Mouse (Mus musculus): Measurements from ENCODE around the gene Gm29776.

The Gm29776 gene

DNA sequence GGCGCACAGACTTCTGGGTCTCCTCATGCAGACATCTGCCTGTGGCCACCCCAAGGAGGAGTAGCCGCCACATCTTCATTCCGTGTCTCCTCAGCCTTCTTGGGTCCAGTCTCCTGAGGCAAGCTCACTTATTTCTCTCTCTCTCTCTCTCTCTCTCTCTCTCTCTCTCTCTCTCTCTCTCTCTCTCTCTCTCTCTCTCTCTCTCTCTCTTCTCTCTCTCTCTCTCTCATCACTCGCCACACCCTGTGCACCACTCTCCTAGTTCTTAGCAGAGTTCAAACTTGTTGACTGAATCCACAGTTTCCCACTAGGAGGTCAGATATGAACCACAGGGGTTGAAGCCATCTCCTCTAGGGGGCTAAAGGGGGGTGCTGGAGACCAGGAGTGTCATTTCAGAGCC is at the start of gene Gm29776:
TSS of gene Gm29776 (minus strand) at position 101 of the 400 bp plus-strand sequence.
- no peak for DNase-seq

DNA sequence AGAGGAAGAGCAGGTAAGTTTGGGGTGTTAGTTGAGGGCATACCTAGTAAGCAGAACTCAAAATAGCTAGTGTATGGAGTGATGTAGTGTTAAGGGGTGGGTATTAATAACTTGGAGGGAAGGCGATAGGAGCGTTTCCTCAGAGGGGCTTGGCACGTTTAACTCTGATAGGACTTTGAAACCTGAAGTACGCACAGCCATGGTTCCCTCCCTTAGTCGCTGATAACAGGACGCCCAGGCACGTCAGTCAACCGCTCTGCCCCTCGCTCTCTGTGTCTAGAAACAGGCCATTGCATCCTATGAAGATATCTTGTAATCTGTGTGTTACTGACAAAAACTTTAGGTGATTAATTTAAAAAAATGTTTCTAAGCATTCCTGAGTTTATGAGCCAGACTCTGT is 47.4 kb upstream of the Gm29776 start:
- DNase-seq = no peak

DNA sequence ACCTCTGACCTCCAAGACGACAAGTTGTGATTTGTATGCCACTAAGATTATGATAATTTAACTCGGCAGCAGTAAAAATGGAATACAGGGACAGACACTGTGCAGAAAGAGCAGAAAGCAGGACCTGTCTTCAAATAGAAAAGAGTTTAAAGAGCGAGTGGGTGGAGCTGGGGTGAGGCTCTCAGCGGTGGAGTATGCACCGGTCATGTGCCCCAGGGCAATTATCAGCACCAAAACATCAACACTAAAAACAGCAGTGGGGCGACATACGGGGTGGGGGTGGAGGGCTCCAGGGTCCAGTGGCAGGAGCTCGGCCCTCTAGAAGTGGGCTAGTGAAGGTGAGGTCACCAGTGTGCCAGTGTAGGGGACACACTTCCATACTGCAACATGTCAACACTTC is 45.8 kb upstream of the Gm29776 start:
- no peak for DNase-seq

DNA sequence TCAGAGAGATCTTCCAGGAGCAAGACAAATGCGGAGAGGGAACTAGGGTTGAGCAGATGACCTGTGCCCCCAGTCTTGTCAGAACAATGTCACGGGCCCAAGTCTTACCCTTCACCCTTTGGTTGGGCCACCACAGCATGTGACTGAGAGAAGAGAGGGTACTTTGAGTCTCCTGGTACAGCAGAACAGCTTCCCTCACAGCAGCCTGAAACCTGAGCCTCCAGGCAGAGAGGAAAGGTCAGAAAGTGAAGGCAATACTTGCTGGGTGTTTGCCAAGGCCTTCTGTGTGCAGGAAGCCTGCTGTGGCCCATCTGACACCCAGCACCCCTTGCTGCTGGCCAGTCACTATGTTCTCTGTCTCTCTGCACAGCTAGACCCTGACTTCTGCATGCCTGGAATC is 43.7 kb upstream of the Gm29776 start:
- DNase-seq = no peak

DNA sequence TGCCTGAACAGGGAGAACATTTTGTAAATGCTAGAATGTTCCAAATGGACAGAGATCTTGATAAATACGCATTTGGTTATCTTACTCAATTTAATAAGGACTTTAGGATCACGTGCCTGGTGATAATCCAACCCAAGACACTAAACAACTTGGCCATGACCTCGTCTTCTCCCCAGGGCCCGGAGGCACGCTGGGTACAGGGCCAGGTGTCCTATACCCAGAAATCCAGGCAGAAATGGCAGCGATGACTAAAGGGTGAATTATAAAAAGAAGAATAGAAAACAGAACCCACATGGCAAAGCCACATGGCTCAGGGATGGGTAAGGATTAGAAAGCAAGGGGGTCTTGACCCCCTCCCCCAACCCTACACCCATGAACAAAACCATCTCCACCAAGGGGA is 43.1 kb upstream of the Gm29776 start:
- no peak for DNase-seq

DNA sequence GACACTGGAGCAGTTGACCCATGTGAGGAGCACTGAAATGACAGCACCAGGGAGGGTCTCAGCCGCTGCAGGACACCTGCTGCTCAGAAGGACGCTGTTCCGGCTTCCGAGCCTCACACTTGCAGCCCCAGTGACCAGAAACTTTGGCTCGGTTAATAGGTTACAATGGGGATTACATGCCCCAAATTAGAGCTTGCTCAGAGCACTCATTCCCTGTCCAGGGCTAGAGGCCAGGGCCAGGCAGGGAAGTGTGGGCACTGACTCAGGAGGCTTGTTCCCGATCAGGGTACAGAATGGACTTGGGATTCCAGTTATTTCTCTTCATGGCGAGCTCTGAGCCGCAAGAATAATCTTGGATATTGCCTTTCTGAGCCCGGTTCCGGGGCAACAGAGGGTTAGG is 39.0 kb upstream of the Gm29776 start:
- peak; percentile 61 for DNase-seq

DNA sequence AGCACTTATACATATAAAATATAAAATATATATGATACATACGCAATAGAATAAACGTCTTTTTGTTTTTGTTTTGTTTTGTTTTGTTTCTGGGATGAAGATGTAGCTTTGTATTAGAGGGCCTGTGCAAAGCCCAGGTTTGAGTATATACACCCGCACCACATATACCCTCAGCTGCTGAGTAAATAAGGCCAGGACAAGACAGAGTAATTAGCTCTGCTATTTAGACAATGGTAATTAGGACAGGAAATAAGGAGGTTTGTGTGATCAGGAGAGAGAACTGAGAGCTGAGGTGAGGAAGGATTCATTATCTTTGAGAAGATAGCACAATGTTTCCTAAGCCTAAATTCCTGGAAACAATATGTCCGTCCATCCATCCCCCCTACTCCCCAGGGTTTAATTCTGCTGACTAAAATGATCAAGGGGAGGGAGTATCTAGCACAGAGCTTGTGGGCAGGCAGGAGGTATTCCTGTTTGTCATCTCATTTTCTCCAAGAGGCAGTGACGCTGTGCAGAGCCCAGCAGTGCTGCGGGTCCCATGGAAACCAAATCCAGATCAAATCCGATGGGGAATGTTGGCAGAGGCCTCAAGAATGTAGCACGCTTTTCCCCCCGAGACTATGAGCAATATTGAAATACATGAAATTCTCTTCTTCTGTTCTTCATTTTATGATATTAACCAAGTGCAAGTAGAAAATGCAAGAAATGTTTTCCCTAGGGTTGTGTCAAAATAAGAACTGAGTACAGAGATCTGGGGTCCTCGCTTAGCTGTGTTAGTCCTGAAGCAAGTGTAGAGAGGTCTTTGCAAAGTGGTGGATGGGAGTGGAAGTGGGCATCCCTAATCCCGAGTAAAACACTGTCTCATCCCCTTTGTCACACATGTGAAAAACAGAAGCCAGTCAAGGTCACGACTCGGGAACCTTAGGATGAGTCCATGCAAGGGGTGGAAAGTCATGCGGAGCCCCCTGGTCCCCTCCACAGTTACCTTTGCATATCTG is 38.2 kb upstream of the Gm29776 start:
- DNase-seq = no peak

DNA sequence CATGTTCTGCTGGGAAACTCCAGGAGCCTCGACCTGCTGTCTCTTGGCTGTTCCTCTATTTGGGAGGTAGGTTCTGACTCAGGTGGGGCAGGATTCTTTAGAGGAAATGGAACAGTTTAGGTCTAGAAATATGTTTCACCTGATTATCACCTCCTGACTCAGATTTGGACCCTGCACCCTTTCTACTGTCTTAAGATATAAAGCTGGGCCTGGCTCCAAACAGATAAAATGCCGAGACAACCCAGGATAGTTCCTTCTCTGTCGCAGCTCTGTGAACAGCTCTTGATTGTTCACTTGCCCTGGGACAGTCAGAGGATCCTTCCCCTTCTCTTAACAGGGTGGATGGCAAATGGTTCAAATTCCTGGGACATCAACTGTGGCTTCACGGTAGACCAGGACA is 36.6 kb upstream of the Gm29776 start:
- no peak for DNase-seq

DNA sequence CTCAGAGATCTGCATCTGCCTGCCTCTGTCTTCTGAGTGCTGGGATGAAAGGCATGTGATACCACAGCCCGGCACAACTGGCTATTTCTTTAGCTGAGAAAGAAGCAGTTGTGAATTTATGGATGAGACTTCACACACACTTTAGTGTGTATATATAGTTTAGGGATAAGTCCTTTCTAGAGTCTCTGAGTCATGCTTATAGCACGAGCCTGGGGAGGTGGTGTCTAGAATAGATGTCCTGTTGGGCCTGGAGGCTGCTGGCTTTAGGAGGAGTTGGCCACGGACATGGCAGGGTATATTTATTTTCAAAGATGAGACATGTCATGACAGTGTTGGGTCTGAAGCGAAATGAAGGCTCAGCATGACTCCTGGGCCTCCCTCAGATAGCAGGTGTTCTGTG is 35.4 kb upstream of the Gm29776 start:
- no peak for DNase-seq

DNA sequence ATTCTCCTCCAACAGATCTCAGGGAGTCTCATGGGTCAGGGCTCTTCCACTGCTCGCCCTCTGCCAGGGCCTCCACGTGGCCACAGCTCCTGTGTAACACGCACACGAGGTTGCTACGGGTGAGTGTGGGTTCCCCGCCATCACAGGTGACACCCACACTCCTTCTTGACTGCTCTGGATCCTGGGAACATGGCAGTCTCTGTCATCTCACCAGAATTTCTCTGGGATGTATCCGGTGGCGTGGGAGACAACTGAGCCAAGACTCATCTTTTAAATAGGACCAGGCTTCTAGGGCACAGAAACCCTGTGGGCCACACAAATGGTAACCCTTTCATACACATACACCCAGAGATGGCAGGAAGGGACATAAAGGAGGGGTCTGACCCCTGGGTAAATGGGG is 33.6 kb upstream of the Gm29776 start:
- DNase-seq = no peak

DNA sequence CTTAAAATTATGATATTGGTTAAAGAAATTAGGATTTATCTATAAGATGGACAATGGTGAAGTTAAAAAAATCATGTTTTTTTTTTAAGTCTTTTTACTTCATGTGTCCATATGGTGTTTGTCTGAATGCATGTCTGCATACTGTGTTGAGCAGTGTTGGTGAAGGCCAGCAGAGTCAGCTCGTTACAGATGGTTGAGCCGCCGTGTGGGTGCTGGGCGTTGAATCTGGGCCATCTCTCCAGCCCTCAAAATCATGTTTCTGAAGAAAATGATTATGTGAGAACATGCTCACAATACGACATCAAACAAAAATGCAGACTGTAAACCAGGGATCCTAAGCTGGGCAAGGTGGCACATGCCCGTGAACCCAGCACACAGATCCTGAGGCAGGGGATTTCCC is 31.7 kb upstream of the Gm29776 start:
- DNase-seq = peak; percentile 66

DNA sequence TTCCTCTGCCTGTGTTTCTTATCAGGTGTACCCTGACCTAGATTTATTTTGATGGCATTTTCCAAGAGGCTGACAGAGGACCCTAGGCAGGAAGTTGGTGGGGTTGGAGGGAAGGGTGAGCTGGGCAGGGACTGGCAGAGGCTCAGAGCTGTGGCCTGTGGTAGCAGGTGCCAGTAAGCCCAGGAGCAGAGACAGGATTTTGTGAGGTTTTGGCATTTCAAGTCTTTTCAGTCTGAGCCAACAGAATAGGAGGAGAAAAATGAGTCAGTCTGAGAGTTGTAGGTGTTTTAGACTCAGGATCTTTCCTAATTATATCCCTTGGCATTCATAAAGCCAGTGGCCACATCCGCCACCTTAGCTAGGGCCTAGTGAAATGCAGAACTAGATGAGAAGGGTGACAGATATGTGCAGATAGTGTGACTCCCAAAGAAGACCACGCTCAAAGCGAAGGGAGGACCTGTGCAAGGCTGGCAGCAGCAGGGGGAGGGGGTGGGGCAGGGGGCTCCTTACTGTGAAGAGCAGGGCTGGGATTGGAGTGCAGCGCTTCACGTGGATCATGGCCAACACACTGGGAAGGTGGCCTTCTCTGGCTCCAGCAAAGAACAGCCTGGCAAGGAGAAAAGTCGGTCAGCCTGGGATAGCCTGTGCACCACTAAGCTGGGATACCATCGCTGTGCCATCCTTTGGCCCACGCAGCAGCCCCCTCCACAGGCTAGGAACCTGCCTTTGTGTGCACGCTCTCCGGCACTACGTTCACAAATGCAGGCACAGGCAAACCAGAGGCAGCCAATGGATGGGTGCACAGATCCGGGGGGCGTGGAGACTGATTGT is 30.4 kb upstream of the Gm29776 start:
- DNase-seq = peak; percentile 62

DNA sequence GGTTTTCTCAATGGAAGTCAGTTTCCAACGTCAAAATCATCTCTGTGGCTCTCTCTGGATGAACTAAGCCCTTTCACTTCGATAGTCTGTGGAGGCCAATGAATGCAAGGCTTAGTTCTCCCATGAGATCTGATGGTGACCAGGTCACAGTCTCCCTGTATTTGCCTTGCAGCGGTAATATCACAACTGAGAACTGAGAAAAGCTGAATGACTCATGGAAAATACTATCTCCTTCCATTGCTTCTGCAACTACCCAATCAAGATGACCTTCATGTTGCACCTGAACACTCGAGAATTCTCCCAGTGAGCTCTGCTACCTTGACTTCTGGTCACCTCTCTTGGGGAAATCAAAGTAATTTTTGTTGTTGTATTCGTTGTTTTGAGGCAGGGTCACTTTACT is 28.9 kb upstream of the Gm29776 start:
- DNase-seq = no peak

DNA sequence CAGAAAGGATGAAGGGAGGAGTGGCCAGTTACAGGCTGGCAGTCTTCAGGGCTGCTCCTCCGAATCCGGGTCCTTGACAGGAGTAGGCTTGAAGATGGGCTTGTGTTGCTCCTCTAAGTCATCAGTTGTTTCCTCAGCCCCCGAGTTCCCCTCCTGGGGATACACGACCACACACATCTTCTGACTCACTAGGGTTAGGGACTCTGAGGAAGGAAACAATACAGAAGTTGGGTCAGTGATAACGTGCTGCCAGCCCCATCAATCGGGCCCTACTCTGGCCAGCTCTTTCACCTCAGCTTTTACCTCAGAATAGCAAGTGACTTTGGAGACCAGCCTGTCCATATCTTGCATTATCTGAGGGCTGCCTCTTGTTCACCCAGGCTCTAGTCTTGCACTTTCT is 25.4 kb upstream of the Gm29776 start:
- no peak for DNase-seq

DNA sequence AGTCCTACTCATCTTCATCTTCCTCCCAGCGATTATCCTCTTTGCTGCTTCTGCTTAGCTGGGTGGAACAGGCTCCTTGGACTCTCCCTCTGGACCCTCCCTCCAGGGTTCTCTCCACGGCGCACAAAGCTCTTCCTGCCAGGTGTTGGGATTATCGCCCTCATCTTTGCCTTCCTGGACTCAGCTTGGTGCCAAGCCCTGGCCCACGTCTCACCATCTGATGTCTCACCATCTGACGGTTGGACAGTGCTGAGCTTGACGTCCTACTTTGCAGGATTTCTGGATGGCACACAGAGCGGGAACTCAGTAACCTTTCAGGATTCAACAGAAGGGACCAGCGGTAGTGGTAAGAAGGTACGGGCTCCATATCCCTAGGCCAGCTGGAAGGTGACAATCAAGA is 23.1 kb upstream of the Gm29776 start:
- DNase-seq = peak; percentile 71

DNA sequence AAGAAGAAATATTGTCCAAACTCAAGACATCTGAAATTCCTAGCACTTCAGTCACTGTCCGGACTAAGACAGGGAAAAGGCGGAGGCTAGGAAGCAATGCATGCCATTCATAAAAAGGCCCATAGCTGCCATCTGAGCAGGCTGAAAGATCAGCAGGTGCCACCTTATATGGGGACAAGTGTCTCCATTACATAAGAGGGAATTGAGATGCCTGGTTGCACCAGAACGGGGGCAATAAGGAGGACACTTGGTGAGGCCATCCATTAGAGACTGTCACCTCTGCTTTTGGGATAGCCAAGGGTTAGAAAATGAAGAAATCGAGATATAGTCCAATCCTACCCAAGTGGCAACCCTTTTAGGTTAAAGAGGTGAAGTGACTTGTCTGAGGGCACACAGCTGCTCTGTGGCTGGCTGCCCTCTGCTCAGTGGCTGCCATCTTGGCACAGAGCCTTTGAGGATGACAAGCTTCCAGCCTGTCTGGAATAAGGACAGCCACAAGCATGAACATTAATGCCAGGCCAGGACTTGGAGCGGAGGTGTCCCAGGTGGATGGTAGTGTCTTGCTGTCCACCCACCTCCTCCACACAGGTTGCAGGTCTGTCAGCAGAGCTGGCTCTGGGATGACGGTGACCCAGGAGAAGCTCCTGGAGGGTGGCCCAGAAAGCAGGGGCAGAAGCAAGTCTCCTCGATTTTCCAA is 22.2 kb upstream of the Gm29776 start:
- DNase-seq = peak; percentile 75

DNA sequence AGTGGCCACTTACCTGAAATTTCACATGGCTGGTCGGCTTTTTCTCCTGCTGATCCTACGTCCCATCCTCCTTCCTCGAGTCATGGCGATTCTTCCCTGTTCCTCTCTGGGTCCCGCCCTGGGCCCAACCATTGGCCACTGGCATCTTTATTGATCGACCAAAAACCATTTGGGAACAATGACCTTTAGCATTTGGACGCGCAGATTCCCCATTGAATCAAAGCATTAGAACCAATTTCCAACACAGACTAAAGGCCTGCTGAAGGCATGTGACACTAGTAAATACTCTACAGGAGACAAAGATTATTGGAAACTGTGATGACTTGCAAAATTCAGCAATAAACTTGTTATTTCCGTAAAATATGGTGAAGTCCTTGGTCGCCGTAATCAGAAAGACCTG is 21.4 kb upstream of the Gm29776 start:
- DNase-seq = no peak

DNA sequence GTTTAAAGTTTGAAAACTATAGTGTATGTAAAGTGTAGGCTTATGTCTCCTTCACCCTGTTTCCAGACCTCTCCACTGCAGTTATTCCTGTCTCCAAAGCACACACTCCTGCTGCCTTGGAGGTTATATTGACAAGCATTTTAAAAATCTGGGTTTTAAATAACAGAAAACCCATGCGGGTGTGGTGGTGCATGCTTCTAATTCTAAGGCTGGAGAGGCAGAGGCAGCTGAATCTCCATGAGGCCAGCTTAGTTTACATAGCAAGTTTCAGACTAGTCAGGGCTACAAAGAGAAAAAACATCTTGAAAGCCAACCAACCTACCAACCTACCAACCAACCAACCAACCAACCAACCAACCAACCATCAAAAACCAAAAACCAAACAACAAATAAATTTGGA is 16.8 kb upstream of the Gm29776 start:
- no peak for DNase-seq

DNA sequence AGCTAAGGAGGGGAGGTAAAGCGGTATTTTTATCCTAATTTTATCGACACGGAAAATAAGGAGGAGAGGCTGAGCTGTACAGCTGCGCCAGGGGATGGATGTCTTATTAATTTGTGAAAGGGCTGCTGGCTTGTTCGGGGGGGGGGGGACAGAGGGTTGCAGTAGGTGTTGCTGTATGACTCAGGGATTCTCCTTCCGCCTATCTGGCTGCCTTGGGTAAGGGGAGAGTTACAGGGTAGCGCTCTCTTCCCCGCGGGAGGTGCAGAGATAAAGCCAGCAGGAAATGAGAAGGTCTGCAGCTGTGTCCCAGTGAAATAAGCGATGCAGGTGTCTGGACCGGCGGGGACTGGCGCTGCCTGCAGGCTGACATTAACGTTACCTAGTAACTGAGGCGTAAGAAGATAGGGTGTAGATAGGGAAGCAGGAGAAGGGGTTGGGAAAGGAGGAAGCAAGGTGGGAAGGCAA is 16.0 kb upstream of the Gm29776 start:
- no peak for DNase-seq

DNA sequence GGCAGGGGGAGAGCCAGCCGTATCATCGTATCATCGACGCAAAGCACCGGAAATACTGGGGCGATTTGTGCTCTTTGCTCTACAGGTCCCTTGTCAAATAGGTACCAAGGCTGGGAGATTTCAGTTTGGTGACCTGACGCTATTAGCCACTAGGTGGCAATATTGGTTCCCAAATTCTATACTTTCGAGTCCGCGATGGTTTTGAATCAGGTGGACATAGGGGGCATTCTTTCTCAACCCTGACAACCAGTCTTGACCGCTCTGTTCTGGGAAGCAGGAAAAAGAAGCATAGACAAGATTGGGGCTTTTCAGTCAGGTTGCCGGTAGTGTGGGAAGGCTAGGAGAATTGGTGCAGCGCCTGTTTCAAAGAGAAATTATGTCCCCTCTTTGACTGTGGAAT is 15.5 kb upstream of the Gm29776 start:
- peak; percentile 79 for DNase-seq

DNA sequence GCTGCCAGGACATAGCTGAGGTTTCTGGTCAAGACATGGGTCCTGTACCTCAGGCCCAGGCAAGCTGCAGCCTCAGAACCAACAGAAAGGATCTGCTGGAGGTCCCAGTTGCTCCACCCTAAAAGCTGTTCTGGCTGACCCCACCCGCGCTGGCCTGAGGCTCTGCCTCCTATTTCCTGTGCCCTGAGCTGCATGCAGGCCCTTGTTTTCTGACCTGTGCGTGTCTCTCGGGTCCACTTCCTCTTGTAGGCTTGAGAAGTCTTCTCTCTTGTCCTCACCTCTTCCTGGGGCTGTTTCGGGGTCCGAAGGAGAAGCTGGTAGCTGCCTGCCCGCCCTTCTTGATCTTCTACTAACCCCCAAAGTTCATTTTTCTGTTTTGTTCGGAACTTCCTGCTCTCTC is 14.2 kb upstream of the Gm29776 start:
- DNase-seq = no peak

DNA sequence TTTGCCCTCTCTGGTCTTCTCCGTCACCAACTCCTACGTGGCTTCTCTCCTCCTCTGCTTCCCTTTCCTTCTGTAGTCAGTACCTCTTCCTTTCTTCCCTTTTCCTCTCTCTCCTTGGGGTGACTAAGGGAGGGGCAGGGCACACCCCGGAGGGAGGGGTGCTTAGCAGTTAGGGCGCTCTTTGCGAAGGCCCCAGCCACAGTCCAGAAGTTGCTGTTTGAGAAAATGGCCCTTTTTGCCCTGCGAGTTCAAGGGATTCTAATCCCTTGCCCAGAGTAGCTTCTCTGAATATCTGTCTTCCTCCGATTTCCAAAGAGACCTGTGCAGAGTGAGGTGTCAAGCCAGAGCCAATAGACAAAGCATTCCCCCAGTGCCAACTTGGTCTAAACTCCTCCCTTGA is 13.4 kb upstream of the Gm29776 start, which contains the start of gene Cebpe:
TSS of gene Cebpe (minus strand) at position 101 of the 400 bp plus-strand sequence.
- no peak for DNase-seq

DNA sequence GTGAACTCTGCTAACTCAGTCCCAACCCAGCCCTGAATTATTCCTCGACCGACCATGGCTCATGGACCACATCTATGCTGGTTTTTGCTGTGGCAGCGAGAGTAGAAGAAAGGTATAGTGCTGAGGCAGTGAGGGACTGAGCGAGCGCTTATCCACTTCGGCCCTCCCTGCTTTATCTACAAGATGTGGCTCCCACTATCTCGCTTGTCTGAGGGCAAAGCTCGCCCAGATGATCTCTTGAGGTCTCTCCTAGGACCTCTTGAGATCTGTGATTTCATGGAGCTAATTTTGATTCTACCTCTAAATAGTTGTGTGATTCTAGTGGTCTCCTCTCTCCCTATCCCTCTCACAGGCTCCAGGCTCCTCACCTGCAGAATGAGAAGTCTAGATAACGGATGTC is 10.4 kb upstream of the Gm29776 start:
- no peak for DNase-seq
